Mouse (Mus musculus) embryo, embryonic 10.5 days (tissue): Measurements from ENCODE around the gene Ildr1.

ENCODE experiments used
- DNase-seq: peaks from one replicate; pipeline ENCODE4 v3.0.0-alpha.2; 2015; ENCODE audit warnings: low spot score

Ildr1 gene

DNA sequence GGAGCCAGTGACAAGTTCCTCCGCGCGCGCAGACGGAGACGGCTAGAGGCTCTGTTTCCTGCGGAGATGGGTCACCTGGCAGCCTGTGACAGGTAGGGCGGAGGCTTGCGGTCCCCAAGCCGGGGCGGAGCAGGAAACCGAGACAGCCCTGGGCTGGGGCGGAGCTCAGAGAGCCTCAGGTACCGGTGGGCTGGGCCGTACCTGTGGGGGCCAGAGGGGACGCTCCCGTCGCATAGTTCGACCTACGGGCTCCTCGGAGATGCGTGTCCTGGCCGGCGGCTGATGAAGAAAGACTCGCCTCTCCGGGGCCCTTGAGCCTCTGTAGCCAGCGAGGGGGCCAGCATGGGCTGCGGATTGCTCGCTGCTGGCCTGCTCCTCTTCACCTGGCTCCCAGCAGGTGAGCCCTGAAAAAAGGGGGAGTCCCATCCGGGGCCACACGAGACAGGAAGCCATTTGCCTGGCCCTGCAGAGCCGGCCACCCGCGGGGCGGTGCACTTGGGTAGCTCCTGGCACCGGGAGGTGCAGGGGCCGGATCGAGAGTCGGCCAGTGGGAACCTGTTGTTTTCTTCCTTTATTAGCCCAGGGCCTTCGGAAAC lies at the start of gene Ildr1:
Gene Ildr1, plus strand, starts transcription at position 161 of the 596 bp plus-strand sequence.
- DNase-seq: peak; percentile 8

DNA sequence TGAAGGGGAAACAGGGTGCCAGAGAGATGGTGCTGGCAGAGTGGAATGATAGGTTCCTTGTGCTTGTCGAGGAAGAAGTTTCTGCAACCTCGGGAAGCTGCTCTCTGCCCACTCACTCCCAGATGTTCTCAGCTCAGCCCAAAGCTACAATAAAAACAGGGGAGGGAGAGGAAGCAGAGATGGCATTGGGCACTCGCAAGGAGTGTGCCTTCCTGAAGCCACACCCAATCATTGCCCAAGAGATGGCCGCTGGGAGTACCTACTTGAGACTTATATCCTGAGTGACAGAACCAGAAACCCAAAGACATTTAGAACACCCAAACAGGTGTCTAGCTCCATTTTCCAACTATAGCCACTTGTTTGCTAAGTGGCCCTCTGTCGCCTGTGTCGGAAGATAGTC lies 48.7 kb upstream of the Ildr1 start:
- DNase-seq: no peak

- peak; percentile 7 for DNase-seq
Measured at GRCm38 (mm10) chr16:36649304-36649703, 44.5 kb upstream of the Ildr1 start.

GRCm38 (mm10) chr16:36650511-36650910 lies 43.3 kb upstream of the Ildr1 start:
- no peak for DNase-seq

- DNase-seq: no peak
Measured at GRCm38 (mm10) chr16:36651174-36651766, 42.5 kb upstream of the Ildr1 start.

DNA sequence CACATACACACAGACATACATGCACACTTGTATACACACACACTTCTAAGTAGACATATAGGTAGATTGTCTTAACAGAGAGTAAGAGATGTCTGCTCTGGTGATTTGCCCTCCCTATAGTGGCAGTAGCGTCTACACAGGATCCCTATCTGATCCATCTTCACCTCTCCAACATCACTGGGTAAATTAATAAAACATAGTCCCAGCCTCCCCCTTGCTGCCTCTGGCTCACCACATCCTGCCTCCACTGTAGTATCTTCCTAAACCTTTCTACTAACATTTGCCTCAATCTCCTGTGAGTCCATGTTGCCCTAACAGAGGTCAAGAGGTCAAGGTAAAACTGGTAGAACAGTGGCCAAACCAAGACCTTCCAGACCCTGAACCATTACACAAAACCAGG lies 38.6 kb upstream of the Ildr1 start:
- DNase-seq: no peak

DNA sequence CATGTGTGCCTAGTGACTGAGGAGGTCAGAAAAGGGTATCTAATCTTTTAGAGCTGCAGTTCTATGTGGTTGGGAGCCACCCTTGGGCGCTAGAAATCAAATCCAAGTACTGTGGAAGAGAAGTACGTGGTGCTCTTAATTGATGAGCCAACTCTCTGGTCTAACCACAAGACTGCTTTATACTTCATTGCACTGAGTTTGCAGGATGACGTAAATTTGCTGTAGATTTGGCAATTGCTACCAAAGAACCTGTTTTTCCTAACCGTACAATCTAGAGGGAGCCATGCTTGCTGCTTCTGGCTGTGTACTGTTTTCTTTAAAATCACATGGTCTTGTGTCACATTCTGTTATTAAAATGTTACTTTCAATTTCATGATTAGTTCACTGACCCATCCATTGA lies 37.9 kb upstream of the Ildr1 start:
- no peak for DNase-seq

DNA sequence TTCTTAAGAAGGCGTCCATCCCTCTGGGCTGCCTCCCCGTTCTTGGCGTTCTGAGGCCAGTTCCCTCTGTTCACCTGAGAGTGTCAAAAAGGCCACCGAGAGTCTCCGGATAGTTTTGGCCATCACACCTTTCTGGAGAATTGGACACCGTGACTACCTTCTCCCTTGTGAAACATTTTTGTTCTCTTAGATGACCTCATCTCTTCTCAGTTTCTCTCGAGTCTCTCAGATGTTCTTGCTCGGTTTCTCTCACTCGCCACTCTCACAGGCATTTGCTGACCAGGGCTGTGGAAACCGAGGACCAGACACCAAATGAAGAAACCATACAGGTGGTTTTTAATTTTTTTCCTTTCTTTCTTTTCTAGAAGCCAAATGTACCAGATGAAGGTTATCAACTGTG lies 32.4 kb upstream of the Ildr1 start:
- no peak for DNase-seq

DNA sequence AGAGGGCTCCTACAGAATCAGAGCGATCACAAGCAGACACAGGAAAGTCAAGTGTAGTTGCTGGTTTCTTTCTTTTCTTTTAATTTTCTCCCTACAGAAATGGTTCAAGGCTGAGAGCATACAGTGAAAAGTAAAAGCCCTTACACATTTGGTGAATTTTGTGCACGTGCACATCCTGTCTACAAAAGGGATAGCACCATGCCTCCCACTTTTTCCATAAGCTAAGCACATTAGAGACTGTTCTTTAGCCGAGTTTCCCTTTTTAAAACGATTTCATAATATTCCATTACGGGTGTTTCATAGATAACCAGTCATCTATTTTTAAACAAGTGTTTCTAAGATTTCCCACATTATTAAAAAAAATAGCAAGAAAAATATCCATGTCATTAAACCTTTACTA lies 30.3 kb upstream of the Ildr1 start:
- no peak for DNase-seq

GRCm38 (mm10) chr16:36665782-36666181 lies 28.0 kb upstream of the Ildr1 start, which contains the start of gene Cd86:
TSS of gene Cd86 (minus strand) at chr16:36666081.
- no peak for DNase-seq

GRCm38 (mm10) chr16:36666448-36667017 lies 27.2 kb upstream of the Ildr1 start:
- DNase-seq: no peak

DNA sequence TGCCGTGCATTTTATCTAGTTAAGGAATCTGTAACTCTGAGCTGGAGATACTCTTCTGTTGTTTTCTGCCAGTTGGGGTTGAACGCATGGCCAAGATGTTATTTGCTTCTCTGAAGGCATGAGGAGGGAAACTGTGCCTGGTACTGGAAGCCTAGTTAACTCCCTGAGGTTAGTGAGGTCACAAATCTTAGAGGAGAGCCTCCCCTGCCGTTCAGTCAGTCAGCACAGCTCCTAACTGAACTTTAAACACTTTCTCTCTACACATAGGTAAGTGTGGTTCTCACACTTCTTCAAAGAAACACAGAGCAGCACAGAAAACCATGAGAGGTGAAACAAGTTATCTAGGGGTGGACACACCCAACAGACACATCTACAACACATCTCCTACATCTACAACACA lies 23.2 kb upstream of the Ildr1 start:
- DNase-seq: no peak

GRCm38 (mm10) chr16:36673196-36673595 lies 20.6 kb upstream of the Ildr1 start:
- no peak for DNase-seq

GRCm38 (mm10) chr16:36674457-36675204 lies 19.1 kb upstream of the Ildr1 start:
- DNase-seq: no peak

DNA sequence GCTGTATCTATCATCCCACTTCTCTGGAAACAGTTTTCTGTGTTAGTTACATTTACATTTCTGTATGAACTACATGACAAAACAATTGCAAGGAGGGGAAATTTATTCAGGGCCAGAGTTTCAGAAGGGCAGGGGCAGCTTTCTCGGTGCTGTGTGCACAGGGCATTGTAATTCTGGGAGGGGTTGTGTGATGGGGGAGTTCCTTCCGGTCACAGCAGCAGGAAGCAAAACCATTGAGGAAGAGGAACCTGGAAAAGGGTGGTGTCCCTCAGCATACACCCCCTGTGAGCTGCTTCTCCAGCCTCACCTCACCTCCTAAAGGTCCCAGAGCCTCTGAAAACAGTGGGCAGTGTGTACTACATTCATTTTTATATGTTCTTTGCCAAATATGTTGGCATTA lies 18.5 kb upstream of the Ildr1 start:
- DNase-seq: no peak

DNA sequence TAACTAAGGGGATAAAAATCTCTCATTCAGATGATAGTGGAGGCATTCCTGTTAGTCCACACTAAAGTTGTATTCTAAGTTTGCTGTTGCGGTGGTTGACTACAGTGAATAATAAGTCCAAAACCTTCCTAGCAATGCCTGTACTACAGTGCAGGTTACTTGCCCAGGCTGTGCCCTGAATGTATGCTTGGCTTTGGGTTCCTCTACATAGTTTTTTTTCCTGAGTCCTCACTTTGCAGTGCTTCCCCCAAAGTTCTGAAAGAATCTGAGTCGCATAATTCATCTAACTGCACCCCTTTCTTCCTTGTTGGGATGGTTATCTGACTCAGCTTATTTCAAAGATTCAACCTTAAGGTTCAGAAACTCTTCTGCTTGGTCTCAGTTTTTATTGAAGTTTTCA lies 17.9 kb upstream of the Ildr1 start:
- no peak for DNase-seq

GRCm38 (mm10) chr16:36681829-36682228 lies 11.9 kb upstream of the Ildr1 start:
- DNase-seq: no peak

DNA sequence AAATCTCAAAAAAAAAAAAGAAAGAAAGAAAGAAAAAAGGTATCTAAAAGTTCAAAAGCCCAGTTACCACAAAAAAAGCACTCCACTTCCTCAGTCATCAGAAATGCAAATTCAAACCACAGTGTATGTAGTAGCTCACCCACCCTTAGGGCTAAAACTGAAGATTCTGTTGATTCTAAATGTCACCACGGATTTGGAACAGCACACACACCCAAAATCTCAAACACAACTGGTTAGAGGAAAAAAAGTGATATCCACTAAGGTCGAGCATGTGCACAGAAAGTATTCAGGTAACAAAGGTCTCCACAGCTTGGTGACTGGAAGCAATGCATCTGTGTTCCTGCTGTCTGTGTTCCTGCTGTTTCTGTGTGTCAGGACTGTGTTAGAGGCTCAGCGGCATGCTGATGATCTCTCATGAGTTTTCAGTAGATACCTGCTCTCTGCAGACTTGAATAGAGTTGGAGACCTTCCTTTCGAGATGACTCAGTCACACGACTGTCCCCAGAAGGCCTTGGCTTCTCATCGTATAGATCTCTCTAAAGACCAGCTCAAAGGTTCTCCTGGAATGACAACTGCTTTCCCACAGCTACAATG lies 9.4 kb upstream of the Ildr1 start:
- no peak for DNase-seq

DNA sequence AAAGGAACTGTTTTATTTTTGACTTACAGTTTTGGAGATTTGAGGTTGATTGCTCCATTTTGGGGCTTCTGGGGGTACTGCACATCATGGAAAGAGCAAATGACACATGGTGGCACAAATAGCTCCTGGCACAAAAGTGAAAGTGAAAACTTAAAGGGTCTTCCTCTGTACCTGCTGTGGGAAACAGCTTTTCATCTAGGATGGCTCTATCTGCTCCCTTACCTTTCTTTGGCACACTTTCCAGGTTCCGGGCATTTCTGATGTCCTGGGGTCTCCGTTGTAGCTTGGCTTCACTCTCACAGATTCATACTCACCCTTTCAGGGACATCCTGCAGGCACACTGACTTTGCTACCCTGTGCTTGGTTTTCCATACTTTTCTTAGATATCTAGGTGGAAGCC lies 5.7 kb upstream of the Ildr1 start:
- no peak for DNase-seq

DNA sequence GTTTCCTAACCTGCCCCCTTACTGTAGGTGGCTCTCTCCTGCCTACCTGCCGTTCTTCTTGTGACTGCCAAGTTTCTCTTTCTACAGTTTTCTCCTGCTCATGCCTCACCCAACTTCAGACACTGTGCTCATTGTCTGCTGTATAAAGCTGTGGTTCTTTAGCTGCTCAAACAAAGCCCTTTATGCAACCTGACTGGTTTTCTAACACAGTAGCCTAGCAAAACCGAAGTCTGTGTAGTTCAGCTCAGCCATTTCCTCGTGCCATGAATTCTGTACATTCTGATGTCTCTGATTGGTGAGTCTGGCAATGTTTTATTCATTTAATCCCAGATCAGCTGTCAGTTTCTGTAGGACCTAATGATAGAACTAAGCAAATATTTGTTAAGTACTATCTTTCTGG lies 2.3 kb upstream of the Ildr1 start:
- DNase-seq: no peak

DNA sequence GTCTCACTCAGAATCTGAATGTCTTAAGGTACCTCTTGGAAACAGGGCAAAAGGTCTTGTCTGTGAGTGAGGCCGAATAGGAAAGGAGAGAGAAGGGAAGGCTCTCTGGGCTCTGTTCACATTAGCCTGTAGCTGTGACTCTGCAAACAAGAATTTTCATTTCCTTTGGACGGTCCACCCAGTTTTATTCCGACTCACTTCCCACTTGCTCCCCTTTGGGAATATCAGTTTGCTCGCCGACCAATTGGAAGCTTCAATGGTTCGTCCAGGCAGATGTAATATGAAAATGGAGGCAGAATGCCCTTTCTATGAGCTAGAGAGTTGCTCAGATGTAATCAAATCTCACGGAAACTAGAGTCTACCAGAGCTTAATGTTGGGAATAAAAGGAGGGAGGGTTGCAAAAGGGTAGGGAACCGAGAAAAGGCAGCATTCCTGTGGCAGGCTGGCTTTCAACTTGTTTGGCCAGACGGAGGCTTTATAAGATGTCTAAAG lies 1.1 kb downstream of the Ildr1 start:
- DNase-seq: no peak

GRCm38 (mm10) chr16:36697331-36697730 lies 3.6 kb downstream of the Ildr1 start:
- no peak for DNase-seq

GRCm38 (mm10) chr16:36700484-36700883 lies 6.7 kb downstream of the Ildr1 start:
- no peak for DNase-seq
